Mouse (Mus musculus) right cerebral cortex, postnatal 14 days (tissue): Measurements from ENCODE around the gene Ins2.

ENCODE experiments used
- DNase-seq: peaks from one replicate; pipeline ENCODE4 v3.0.0; 2022

Ins2 gene

DNA sequence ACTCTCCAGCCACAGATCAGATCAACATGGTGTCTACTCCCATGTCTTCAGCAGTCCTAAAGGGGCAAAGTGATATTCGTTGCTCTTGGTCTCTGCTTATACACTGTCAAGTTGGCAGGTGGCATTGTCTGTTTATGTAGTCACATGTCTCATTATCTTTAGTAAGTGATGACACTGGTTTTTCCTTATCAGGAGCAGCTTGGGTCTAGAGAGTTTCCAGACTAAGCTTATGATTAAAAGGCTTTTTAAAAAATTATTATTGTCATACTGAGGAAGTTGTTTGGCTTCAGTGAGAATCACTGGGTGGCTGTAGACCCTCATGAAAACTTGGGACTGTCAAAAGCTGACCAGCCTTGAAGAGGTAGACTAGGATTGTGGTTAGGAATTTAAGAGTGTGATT is at the start of gene Ins2:
Ins2 (minus strand) TSS at position 101 of the 400 bp plus-strand sequence.
- no peak for DNase-seq

DNA sequence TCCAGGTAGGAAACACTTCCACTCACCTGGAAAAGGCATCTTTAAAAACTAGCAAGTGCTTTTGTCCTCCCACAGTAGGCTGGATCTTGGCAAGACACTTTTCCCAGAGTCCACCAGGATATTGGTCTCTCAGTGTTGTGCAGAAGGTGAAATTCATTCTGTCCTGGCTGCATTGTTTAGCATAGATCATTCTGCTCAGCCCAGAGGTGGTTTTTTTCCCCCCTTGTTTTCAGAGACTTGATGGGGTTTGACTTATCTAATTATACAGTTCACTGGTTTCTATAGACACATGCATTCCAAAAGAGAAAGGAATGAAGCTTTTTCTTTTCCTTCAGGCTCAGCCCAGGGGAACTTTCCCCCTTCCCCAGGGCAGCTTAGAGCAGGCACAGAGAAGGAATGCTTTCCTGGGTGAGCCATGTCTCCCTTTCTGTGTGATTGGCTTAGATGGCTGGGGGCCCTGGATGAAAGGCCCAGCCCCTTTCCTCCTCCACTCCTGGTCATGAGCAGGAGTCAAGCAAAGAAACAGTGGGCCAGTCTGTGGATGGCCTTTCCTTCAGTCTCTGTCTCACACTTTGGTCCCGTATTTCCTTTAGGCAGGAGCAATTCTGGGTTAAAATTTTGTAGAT is 49.6 kb upstream of the Ins2 start:
- DNase-seq = no peak

DNA sequence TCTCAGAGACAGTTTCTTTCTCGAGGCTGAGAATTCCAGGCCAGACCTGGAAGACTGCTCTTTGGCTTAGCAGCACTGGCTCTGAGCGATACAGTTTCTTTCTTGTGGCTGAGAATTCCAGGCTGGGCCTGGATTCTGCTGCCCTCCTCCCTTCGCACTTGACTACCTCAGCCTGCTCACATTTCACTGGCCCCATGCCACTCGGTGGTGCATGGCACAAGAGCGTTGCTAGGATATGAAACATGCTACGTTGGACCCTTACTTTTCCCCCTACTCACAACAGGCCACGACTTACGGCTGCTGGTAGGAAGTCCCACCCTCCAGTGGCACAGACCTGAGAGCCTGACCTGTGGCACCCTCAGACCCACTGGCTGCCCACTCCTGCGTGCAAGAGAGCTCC is 46.5 kb upstream of the Ins2 start:
- no peak for DNase-seq

DNA sequence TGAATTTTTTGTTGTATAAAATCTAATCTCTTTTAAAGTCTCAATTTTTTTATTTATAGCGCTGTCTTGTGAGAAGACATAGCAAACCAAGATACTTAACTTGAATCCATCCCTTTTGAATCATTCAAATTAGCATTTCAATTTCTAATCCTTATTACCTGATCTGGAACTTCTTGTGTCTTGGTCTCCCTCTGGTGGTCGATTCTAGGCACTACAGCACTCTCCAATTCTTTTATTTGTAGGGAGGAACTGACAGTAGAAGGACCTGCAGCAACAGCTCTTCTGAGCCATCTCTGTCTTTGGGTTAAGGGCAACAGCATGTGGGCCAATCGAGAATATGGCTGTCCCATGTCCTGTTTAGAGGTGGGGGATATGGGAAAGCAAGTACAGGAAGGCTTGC is 5.4 kb downstream of the Ins2 start:
- peak; percentile 5 for DNase-seq

DNA sequence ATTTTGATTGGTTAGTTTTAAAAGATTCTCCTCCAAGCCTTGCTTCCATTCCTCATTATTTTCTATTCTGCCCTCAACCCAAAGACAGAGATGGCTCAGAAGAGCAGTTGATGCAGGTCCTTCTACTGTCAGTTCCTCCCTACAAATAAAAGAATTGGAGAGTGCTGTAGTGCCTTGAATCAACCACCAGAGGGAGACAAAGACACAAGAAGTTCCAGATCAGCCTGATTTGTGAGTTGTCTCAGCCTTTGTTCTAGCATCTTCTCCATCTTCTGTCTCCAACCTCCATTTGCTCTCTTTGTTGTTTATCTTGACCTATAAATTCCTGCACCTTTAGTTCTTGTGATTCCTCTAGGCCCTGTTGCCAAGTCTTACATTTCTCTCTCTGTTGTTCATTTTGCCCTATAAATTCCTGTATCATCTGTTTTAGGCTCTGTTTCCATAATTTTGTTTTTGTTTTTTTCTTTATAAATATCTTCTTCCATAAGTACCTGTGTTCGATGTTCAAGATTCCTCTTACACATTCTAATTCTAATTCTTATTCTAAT is 6.2 kb downstream of the Ins2 start:
- DNase-seq = peak; percentile 4

DNA sequence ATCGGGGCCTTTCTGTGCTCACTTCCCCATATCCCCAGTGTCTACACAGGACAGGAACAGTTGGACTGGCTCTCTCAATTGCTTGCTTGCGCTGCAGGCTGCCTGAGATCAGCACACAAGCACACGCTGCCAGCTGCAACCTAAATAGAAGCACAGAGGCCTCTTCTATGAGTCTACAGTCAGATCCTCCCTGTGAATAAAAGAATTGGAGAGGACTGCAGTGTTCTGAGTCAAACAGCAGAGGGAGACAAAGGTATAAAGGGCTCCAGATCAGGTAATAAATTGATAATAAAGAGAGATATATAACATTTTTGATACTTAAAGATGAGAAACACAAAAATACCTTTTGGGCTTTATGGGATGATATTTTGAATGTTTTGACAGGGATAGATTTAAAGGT is 17.2 kb downstream of the Ins2 start:
- DNase-seq = peak; percentile 4

DNA sequence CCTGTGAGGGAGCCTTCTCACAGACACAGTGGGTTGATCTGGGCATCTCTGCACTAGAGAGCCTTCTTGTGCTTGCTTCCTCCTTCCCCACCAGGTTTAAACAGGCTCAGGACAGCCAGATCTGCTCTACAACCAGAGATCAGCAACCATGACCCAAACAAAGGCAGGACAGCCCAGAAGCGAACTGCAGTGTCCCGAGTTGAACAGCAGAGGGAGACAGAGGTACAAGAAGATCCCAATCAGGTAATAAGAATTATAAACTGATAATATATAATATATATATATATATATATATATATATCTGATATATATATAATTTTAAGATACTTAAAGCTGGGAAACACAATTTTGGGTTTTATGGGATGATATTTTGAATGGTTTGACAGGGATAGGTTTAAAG is 22.5 kb downstream of the Ins2 start:
- peak; percentile 13 for DNase-seq

DNA sequence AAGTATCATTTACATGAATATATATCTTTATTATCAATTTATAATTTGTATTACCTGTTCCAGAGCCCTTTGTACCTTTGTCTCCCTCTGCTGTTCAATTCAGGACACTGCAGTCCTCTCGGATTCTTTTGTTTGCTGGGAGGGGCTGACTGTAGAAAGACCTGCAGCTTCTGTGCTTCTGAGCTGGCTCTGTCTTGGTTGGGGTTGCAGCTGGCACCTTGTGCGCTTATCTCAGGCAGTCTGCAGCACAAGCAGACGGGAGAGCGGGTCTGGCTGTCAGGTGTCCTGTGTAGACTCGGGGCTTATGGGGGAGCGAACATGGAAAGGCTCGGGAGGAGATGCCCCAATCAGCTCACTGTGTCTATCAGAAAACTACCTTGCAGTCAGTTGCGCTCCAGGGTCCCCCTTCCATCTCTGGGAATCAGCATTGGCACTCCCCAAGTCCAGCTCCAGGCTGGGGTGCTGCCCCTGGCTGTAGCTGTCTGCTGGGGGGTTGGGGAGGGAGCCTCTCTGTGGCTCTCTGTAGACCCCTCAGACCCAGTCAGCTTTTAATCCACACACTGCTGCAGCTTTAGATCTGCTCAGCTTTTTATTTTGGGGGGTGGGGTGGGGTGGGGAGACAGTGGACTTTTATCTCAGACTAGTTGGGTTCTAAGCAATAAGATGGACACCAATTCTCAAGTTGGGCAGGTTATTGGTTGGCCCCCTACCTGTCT is 28.2 kb downstream of the Ins2 start:
- peak; percentile 35 for DNase-seq

DNA sequence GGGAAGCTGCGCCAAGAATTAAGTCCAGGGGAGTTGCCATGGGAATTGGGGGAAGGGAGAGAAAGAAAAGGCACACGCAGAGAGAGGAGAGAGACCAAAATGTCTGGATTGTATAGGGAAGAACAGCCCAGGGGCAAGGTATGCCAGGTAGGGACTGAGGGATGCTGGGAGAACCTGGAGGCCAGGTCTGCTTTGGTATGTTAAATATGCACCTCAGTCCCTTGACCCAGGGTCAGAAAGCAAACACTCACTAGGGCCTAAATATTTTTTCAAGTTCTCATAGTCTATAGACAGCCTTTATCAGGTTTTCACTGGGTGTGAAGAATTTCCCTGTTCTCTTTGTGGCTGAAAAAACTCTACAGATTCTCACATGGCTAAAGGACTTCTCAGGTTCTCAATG is 36.3 kb downstream of the Ins2 start:
- no peak for DNase-seq

DNA sequence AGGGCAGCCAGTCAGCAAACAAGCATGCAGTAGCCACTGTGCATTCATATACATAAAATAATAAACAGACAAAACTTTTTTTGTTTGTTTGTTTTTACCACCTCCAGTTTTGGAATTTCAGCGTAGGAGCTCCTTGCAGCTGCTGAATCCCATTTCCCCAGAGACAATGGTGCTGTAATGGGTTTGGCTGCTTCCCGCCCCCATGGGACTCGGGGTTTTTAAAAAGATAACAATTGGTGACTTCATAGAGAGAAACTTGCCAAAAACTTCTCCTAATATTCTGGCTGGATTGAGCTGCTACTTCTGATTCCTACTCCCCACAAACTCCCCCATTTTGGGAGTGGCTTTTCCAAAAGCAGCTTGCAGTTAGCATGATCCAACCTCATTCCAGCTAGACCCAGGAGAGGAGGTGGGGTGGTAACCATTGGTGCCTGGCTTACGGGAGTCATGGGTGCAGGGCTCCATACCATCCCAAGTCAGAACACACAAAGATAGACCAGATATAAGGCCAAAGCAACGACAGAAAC is 43.8 kb downstream of the Ins2 start:
- DNase-seq = no peak

DNA sequence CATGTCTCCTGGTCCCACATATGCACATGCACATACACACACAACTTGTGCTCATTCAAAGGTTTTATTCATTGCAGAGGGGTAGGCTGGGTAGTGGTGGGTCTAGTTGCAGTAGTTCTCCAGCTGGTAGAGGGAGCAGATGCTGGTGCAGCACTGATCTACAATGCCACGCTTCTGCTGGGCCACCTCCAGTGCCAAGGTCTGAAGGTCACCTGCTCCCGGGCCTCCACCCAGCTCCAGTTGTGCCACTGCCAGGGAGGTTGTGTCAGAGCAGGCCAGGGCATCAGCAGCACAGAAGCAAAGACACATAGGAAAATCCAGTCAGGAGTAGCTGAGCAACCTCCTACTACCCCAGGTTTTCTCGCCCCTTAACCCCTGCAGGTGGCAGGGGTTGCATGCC is 64.6 kb downstream of the Ins2 start:
- no peak for DNase-seq

DNA sequence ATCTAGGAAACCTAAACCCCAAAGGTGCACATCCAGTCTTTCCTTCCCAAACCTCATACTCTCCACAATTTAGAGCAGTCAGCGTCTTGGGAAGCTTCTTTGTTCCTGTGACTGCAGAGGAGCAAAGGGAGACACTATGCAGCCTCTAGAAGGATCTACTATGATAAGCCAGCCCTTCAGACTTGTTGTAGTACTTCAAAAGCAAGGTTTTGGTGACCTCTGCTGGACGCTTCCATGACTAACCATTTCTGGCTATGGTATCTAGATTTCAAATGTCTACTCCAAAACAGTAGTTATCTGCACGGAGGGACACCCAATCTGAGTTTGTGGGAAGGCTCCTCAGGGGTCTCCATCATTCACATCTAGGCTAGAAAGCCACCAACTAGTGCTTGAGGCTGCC is 67.5 kb downstream of the Ins2 start:
- peak; percentile 74 for DNase-seq

DNA sequence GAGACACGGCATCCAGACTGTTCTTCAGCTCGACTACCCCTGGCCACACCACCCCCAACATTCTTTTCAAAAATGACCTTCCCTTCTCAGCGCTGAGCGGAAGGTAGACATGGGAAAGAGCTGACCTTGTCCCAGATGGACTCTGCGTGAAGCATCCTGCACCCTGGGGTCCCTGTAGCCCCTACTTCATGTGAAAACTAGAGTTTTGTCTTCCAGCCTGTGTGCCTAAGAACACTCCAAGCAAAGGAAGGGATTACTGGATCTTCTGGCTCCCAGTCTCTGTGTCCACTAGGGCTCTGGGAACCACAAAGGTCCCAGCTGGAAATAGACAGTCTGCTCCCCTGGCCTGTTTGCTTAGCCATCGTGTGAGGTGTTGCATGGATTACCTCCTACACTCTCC is 68.0 kb downstream of the Ins2 start:
- DNase-seq = no peak

DNA sequence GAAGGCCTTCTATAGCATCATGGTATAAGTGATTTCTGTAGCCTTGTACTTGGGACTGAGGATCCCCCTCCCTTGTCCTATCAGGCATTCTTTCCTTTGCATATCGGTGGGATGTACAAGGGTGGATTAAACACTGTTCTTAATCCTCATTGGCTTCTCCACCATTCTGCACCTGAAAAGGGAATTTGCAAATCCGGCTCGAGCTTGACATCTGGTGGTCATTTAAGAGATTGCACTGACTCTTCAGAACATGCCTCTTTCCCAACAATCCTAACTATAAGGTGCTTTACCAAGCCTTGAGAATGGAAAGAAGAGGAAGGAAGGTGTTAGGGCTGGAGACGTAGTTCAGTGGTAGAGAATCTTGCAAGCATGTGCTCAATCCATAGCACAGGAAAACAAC is 71.1 kb downstream of the Ins2 start:
- DNase-seq = peak; percentile 66

DNA sequence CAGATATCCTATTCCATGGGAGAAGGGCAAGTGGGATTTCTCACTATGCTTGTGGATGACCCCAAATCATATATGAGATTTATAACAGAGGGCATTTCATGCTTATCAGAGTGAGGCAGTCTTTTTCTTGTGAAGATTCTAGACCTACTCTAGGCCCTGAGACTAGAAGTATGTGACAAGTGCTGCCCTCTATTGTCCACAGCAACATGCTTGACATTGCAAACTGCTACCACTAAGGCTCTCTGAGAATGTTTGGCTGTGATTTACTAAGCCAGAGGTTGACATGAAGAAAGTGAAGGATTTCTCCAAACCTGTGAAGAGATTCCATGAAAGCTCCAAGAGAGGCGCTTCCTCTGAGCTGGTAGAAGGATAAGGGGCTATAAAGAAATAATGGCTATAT is 72.1 kb downstream of the Ins2 start:
- no peak for DNase-seq

DNA sequence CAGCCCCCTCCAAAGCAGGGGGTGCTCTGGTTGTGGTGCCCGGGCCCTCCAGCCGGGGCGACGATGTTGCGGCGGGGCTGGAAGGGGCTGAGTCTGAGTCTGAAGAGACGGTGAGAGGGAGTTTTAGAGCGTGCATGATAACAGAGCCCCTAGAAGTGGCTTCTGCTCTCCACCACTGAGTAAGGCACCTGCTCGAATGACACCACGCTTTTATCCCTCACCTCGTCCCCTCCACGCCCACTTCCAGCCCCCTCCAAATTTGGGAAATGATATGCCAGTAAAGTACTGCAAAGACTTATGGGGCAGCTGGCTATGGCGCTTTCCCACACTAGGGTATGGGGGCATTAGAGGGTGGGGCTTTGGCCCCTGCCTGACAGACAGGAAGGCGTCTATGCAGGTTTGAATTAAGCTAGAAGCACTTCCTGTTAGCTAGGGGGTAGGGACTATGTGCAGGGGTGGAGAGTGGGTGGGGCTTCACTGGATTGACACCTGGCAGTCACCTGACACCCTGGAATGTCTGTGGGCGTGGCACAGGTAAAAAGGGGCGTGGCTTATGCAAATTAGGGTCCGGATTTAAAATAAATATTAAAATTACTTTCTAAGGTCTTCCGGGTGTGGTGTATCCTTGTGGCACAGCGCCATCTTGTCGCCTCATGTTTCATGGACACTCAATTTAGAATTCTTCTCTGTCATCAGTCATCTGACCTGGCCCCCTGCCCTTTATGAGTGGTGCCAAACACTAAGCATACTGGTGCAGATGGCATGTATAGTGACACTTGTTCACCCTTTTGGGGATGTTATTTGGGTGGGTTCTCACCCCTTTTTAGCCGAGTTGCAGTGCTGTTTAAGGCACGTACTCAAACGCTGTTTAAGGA is 73.2 kb downstream of the Ins2 start, which contains the start of gene Gm49394:
Gm49394 (minus strand) TSS at position 192 of the 875 bp plus-strand sequence.
- DNase-seq = no peak

DNA sequence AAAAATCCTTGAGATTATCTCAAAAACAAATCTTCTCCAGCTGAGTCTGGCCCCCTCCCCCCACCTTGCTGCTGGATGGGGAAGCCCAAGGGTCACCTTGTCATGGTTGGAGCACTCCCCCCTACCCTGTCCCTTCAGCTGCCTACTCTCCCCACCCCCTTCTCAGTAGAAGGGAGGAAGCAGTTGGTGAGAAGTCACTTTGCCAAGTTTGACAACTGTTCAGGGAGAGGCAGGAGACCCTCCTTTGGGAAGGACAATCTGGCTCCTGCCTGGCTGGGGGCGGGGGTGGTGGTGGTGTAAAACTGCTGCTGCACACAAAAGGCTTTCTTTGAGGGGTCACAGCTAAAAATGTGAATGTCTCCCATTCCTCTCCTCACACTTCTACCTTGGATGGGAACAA is 74.9 kb downstream of the Ins2 start:
- DNase-seq = no peak

DNA sequence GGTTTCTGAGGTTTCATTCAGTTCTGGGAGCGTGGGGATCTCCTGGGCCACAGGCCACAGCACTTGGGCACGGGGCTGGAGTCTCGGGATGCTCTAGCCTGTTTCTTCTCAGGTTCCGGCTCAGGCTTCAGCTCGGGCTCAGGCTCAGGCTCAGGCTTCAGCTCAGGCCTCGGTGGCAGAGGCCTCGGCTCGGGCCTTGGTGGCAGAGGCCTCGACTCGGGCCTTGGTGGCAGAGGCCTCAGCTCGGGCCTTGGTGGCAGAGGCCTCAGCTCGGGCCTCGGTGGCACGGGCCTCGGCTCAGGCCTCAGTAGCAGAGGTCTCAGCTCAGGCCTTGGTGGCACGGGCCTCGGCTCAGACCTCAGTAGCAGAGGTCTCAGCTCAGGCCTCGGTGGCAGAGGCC is 75.7 kb downstream of the Ins2 start:
- no peak for DNase-seq

DNA sequence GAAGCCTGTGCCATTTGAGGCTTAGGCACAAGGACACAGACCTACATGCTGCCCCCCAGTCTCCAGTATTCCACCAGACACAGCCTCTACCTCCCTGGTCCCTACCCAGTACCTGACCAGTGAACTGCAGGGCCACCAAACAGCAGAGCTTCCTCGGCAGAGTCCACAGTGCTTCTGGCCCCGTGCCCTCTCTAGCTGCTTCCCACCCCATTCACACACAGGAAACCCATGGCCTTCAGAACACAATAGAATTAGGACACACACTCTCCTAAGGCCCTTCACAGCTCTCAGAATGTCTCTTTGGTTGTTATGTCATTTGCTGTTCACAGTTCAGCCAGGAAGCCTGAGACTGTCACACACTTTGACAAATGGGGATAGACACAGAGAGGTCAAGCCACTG is 76.5 kb downstream of the Ins2 start, which contains the start of gene Igf2:
Igf2 (minus strand) TSS at position 158 of the 400 bp plus-strand sequence.
- DNase-seq = no peak

DNA sequence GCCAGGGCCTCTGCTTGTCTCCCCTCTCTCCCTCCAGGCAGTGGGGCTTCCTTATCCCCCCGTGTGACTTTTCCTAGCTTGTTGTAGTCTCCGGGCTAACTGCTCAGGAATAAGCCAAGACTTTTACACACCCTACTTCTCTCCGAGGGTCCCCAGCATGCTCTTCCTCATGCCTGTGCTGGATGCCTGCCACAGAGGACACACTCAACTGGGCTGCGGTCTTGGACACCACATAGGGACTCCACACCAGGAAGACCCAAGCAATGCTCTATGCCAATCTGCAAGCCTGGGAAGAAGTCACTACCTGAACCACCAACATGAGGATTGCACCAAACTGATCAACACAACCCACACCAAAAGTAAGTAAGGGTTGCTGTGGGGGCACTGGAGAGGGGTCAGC is 77.1 kb downstream of the Ins2 start:
- DNase-seq = no peak

DNA sequence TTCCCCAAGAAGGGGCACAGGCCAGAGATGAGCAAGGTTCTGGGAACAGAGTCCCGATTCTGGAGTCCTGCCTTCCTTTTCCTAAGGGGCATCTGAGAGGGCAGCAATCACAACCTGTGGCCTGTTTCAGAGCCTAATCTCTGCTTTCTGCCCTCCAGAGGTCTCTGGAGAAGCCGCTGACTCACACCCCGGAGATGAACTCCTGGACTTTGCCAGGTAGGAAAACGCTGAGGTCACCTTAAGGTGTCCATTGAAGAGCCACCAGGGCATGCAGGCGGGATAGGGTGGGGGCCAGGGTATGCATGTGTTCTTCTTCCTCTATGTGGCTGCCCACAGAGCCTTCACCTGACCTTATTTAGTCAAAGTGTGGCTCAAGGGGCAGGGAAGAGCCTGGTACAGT is 77.8 kb downstream of the Ins2 start:
- DNase-seq = no peak

DNA sequence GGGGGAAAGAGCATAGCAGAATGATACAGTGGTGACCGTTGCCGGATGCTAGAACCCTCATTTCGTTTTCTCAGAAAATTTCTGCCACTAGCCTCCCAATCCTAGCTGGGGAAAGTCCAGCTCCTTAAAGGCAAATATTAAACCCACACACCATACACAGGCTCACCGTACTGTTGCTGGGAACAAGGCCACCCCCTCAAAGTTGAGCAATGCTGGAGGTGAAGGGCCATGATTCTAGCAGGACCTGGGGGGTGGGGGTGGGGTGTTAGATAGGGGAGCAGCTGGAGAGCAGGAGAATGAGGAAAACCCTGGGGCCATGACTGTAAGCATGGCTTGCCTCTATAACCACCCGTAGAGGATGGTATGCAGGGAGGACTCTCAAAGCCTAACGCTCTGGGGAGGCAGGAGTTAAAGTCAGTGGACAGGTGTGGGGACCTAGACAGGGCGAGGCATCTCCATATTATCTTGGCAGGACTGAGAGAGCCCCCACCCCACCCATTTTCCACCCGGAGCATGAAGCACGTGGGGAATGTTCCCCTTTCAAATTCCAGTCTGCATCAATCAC is 78.6 kb downstream of the Ins2 start:
- no peak for DNase-seq

DNA sequence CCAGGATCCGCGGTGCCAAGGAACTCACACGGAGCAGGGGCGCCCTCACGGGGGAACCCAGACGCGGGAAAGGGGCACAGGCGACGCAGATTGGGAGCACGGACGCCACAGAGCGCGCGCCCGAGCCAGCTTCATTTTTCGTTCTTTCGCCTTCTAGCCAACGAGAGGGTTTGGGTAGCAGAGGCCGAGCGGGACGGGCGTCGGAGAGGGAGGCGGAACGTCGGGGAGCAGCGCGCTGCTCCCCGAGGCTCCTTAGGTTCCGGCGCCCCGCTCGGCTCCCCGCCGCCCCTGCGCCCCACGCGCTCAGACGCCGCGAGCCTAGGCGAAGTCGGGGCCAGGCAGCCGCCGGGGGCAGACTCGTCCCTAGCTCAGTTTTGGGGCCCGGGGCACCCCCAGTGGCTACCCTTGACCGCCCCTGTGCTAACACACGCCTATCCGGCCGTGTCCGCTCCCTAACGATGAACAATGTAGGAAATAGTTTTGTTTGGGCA is 79.2 kb downstream of the Ins2 start:
- no peak for DNase-seq
